Mouse (Mus musculus) thymus, adult 18-20 months (tissue): Measurements from ENCODE around the gene Dand5.

Experiments
- DNase-seq, 2 experiments: peaks; one replicate each; pipeline ENCODE4 v3.0.0; 2022; ENCODE audit warnings: mixed read lengths in 2 of 2

Gene Dand5

DNA sequence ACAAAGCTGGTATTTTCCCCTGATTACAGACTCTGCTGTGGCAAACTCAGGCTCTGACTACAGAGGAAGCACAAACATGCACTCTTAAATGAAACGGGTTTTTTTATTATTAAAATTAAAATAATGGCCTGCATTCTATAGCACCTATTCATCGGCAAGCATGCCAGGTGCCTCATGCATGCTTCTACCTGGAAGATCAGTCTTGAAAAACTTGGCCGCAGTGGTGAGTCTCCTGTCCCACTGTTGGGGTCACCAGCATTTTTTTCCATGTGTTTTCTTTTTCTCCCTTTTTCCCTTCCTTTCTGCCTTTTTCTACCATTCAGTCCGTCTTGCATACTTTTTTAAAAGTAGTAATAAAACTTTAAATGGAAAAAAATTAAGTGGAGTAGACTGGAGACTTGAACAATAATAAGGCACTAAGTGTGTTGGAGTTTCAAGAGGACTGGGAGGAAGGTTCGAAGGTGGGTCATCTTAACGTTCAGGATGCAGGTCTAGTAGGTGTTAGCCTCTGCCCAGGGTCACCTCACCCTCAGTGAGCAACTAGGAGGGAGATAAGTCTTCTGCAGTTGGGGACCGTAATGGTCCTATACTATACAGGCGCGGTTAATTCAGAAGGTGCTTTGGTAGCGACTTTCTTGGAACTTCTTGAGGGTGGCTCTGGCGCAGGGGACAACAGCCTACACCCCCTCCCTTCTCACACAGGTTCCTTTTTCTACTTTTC lies 39.3 kb downstream of the Dand5 start:
- no peak for DNase-seq

GRCm38 (mm10) chr8:84782680-84783079 lies 39.9 kb downstream of the Dand5 start:
- DNase-seq: no peak

- DNase-seq: no peak
Measured at GRCm38 (mm10) chr8:84781686-84782505, 40.7 kb downstream of the Dand5 start.

DNA sequence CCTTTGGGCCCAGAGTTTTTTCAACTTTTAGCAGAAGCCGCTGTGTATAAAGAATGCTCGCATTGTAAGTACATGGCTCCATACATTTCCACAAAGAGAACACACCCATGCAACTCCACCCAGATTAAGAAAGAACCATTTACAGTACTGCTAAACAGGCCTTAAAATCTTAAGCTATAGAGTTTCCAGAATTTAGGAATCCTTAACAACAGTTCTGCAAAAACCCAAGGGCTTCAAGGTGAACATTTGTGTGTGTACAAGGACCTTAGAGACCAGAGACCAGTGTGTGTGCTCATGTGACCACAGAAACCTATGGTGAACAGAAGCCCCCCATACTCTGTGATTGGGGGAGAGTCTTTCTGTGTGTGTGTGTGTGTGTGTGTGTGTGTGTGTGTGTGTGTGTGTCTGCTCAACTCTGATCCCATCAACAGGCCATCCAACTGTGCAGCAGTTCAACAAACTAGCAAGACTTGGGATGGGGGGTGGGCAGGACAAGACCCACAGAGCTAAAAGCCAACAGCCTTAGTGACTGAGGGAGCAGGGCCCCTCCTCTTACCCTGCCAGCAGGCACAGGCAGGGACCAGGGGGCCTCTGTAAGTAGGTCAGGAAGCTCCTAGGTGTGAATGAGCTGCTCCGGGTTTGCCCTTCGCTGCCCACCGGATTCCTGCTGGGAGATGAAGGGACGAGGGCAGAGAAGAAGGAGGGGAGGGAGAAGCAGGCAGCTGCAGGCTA lies 41.5 kb downstream of the Dand5 start:
- no peak for DNase-seq

DNA sequence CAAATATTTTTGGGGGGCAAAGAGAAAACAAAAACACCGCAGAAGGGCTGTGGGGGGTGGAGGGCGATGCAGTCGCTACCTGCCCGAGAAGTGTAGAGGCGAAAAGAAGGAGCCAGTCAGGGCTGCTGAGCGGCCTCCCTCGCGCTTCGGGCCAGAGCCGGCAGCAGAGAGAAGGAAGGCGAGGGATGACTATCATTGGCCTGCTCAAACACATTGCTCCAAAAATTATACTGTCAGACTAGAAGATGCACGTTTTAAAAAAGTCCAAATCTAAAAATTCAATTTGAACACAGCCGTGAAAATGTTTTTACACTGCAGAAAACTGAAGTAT lies 42.4 kb downstream of the Dand5 start:
- DNase-seq: no peak

- no peak for DNase-seq
Measured at GRCm38 (mm10) chr8:84779519-84780224, 43.0 kb downstream of the Dand5 start.

DNA sequence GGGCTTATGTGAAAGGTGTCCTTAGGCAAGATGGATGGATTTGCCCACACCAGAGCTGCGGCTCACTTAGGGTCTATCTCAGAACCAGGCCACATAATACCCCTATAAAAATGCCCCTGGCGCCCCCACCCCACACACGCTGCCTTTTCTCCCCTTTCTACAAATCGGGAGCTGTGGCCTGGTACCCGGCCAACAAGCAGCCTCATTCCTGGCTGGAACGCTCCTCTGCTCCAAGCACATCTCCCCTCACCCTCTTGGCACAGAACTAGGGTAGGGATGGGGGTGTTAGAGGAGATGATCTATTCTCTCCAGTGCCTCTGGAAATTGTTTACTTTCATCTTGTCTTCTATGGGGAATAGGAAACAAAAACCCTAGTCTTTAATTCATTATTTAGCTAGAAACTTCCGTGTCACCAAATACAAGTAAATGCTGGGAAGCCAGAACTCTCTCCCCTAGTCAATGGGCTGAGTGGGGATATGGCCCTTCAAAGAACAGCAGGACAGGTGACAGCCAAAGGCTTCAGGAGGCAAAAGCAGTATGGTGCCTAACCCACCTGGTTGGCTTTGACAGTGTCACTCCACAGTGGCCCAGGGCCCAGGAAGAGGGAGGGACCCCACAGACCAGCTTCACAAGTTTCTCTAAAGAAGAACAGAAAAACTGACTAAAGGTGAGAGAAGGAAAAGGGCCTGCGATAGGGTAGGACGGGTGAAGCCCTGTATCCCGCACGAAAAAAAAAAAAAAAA lies 43.8 kb downstream of the Dand5 start:
- DNase-seq: no peak

DNA sequence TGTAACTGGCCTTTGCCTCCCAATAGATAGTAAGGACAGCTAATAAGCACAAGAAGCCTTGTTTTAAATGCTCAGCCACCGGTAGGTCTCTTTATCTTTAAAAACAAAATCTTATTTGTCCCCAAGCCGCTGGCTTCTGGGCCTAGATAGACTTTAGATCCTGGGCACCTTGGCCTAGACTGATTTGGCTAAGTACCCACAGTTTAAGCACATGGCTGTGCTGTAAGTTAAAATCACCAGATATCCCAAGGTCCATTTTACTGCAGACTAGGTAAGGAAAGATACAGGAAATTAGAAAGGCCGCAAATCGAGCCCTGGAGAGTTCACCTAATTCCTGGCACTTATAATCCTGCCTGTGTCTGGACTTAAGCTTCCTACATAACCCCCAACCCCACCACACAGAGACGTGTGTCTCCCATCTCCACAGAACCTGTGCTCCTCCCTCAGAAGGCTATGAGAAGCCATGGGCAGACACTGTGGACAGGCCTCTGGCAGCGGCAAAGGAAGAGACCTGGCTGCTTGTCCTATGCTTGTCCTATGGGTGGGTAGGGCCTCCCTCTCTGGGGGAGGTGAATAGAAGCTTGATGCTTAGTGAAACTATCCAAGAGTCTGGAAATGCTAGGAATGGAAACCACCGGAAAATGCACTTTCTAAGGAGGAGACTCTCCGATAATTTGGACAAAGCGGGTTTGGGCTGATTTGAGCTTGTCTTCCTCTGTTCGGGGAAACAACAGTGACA lies 44.6 kb downstream of the Dand5 start:
- DNase-seq: no peak

GRCm38 (mm10) chr8:84776569-84776968 lies 46.1 kb downstream of the Dand5 start:
- no peak for DNase-seq

DNA sequence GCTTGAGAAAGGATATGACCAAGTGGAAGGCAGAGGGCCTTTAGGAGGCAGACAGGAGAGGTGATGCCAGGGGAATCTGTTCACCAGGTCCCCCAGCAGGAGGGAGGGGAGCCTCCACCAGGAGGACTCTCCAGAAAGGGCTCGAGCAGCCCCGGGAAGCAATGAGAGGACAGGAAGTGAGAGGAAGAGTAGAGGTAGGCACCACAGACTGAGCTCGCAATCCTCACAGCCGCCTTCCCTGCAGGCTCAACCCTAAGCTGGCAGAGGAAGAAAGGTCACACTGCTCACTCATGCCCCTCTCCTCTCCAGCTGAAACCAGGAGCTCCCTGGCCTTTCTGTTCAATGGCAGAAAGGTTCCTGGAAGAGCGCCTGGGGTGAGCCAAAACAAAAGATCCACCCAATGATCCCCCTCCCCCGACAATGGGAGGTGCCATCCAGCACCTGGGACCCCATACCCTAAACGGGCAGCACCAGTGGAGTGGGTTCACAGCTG lies 47.0 kb downstream of the Dand5 start:
- no peak for DNase-seq

GRCm38 (mm10) chr8:84775105-84775591 lies 47.5 kb downstream of the Dand5 start:
- no peak for DNase-seq

GRCm38 (mm10) chr8:84774473-84774911 lies 48.1 kb downstream of the Dand5 start:
- no peak for DNase-seq

DNA sequence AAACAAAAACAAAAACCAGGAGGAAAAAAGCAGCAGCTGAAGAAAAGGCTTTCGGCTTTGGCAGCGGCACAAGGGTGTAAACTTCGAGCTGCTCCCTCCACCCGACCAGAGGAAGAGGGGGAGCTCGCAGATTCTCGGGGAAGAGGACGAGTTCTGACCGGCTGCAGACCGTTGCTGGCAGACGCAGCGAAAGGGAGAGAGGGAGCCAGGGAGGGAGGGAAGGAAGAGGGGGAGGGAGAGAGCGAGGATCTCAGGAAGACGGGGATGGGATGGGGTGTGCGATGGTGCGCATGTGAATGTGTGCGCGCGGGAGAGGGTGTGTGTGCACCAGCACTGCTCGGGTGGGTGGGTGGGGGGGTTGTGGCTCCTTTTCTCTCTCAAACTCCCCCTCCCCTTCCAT lies 48.8 kb downstream of the Dand5 start:
- no peak for DNase-seq

DNA sequence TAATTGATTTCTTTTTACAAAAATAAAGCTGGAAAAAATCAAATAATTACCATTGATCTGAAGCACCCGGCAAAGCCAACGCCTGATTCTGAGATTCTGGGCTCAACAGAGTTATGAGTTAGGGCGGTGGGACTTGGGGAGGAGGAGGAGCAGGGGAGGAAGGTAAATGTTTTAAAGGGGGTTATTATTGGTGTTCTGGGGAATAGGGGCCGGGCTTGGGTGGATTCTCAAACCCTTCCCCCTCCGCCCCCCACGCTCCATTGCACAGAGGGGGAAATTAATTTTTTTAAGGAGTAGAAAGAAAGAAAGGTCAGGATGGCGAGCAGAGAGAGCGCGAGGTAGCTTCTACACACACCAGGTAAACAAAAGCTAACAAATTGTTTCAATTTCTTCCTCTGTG lies 49.3 kb downstream of the Dand5 start:
- DNase-seq: no peak

DNA sequence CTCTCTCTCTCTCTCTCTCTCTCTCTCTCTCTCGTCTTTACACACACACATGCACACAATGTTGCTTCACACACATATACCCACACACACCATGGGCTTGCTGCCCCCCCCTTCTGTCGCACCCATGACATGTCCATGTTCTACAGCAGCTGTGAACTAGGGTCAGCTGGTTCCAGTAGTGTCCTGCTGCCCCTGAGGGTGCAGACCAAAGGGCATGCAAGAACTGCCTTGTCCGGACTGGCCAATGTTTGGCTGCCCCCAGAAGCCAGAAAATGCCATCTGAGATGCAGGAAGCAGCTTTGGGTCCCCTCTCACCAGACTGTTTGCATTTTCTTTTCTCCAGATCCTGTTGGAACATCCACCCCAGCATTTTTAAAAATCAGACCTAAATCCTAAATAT lies 50.0 kb downstream of the Dand5 start:
- no peak for DNase-seq

DNA sequence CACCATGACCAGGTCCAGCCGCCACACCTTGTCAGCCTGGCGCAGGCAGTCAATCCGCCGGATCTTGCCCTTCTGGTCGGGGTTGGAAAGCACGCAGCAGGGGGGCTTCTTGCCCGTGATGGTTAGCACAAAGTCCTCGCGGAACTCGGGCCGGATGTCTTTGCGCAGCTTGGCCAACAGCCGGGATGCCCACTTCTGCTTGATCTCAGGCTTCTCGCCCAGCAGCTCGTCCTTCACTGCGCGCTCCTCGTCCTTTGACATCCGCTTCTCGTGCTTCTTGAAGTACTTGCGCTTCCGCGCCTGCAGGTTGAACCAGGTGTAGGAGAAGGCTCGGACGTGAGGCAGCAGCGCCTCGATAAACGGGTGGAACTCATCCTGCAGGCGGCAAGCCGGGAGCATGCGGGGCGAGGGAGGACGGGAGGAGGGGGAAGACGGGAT lies 50.7 kb downstream of the Dand5 start:
- DNase-seq: no peak

GRCm38 (mm10) chr8:84771000-84771687 lies 51.5 kb downstream of the Dand5 start:
- no peak for DNase-seq

DNA sequence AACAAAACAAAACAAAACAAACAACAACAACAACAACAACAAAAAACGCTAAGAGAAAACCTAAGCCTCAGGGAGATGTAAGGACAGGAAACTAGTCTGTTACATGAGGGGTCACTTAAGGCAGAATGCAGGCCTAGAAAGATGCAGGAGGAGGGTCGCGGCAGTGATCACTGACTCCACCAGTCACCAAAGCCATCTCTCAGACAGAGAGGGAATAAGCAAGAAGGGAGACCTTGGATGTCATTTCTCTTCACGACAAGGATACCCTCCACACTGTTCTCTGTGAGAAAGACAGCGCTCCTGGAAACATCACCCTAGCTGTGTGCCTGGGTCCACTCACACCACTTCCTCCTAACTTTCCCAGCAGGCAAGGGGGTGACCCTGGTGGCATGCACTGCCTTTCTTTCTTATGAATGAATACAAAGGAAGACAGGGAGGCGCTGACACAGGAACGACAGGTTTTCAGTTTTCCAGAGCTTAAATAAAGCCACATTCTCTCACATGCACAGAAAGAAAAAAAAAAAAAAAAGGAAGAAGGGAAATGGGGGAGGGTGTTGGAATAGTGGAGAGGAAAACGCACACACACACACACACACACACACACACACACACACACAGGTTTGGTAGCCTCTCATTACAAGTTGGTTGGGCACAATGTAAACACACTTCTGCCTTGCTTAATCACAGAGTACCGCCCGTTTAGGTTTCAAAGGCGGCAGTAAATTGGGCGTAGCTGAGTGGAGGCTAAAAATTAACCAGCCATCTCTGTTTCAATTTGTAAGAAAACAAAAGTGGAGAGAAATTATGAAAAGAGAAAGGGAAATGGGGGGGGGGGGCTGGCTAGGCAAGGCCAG lies 52.3 kb downstream of the Dand5 start:
- no peak for DNase-seq

DNA sequence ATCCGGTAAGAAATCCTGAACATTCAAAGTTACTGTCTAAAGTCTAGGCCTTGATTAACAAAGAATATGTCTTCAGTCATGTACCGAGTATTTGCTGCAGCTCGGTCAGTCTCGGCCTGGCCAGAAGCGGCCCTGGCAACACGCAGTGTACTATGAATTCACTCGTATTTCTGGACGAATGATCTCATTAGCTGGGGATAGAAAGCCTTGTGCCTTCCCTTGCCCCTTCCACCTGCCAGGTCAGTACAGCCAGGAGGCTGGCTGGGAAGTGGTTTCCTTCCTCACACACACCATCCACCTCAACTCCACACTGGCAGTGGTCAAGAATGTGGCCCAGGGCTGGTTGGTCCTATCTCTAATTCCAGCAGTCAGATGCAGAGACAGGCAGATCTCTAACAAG lies 53.3 kb downstream of the Dand5 start:
- DNase-seq: no peak
